ENCODE assay signal across 12 mouse cellular contexts in genomic region chrX:99065582-99065981, GRCm38 (mm10).
"Had no signal": no experiment of that assay in that cellular context is flagged by ENCODE, and none has a peak within 500 bp of the region (broad histone marks: within the 10 kb centered on the region; RNA-seq: fewer than 3 reads in every experiment).

No protein-coding gene starts in this region.

- DNase-seq: left cerebral cortex, postnatal 4 days; liver; liver, embryonic 13.5 days; liver, postnatal 0 days; lung, adult 18-20 months; lung, adult 2 months; lung, embryonic 14.5 days; lung, postnatal 10 days; lung, postnatal 14 days; lung, postnatal 36 days; lung, postnatal 4 days; midbrain, embryonic 14.5 days had no signal
